Mouse (Mus musculus) cerebellum, postnatal 14 days (tissue): Measurements from ENCODE around the gene Adm.
A peak's percentile ranks its signal among the peaks of the same experiment; 100 is the strongest.
"Not testable (repeated sequence)": the region's sequence is repeated elsewhere in the genome, so short reads cannot be mapped to it uniquely, and the experiment has no call there.

Experiments
- DNase-seq, 2 experiments: peaks; one replicate each; pipeline ENCODE4 v3.0.0; 2021; ENCODE audit warnings: mixed read lengths in 2 of 2

Gene Adm

GRCm38 (mm10) chr7:110629892-110630666 lies 2.6 kb downstream of the Adm start:
- DNase-seq: peak; percentile 88 to 90

- DNase-seq: peak; percentile 30 to 38
Observed at GRCm38 (mm10) chr7:110631136-110631888, 3.9 kb downstream of the Adm start.

- no peak for DNase-seq
Observed at GRCm38 (mm10) chr7:110635929-110636328, 8.5 kb downstream of the Adm start.

GRCm38 (mm10) chr7:110636559-110636958 lies 9.1 kb downstream of the Adm start:
- DNase-seq: no peak

- peak; percentile 69 to 75 for DNase-seq
Observed at GRCm38 (mm10) chr7:110638305-110639110, 11.0 kb downstream of the Adm start.

GRCm38 (mm10) chr7:110639291-110639915 lies 11.9 kb downstream of the Adm start:
- DNase-seq: peak; percentile 38 to 45

GRCm38 (mm10) chr7:110639958-110640357 lies 12.5 kb downstream of the Adm start:
- not testable (repeated sequence) for DNase-seq

GRCm38 (mm10) chr7:110645311-110645710 lies 17.9 kb downstream of the Adm start:
- DNase-seq: peak; percentile 83 to 85

- DNase-seq: no peak
Observed at GRCm38 (mm10) chr7:110645859-110646258, 18.4 kb downstream of the Adm start.

GRCm38 (mm10) chr7:110646611-110647407 lies 19.3 kb downstream of the Adm start:
- DNase-seq: no peak

- DNase-seq: no peak
Observed at GRCm38 (mm10) chr7:110647559-110648454, 20.3 kb downstream of the Adm start.

- DNase-seq: no peak
Observed at GRCm38 (mm10) chr7:110648455-110649085, 21.1 kb downstream of the Adm start.

GRCm38 (mm10) chr7:110649133-110649987 lies 21.9 kb downstream of the Adm start:
- no peak for DNase-seq

- no peak for DNase-seq
Observed at GRCm38 (mm10) chr7:110650491-110650890, 23.0 kb downstream of the Adm start.

GRCm38 (mm10) chr7:110651091-110651490 lies 23.6 kb downstream of the Adm start:
- peak in 1 of 2 experiments; percentile 21 for DNase-seq

GRCm38 (mm10) chr7:110655230-110655629 lies 27.8 kb downstream of the Adm start:
- DNase-seq: no peak

GRCm38 (mm10) chr7:110655966-110656365 lies 28.5 kb downstream of the Adm start:
- DNase-seq: no peak

GRCm38 (mm10) chr7:110658378-110658928 lies 31.0 kb downstream of the Adm start:
- DNase-seq: no peak

- DNase-seq: no peak
Observed at GRCm38 (mm10) chr7:110666537-110666936, 39.1 kb downstream of the Adm start.
